In the genomic region with DNA sequence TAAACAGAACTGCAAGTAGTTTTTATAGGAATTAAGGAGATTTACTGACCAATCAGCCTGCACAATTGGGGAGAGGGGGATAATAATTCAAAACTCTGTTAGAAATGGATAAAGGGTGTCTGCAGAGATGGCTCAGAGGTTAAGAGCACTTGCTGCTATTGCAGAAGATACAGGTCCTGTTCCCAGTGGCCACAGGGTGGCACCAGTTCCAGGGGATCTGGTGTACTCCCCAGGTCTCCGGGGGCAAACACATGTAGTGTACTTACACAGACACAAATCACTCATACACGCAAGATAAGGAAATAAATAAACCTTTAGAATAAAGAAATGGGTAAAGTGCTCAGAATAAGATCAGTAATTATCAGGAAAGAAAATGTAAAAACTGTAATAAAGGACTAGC, we compare ENCODE assay signal across 9 mouse cellular contexts. TPM values are rescaled to one million over a fixed set of nuclear protein-coding genes. Genes with fewer than 3 reads are reported as not detected.
DNase-seq lines count a peak whose midpoint lies in the region; ATAC-seq lines count a peak whose summit lies in the region.
"Had no signal": no experiment of that assay in that cellular context is flagged by ENCODE, and none has a peak within 500 bp of the region (broad histone marks: within the 10 kb centered on the region; RNA-seq: fewer than 3 reads in every experiment).

No protein-coding gene starts in this region.

- intact Hi-C loops in left cerebral cortex, postnatal 4 days (cut with DNase I), result no loop called here

- H3K9me3 ChIP-seq in forebrain, embryonic 15.5 days, result no peaks in the 10 kb centered on the region

- no peak overlapping the region for H3K4me3 ChIP-seq in forebrain, embryonic 15.5 days
- H3K4me3 ChIP-seq: liver, embryonic 13.5 days had no signal

- peak; percentile 13 for DNase-seq in cerebellum, adult 9-10 months
- no peak for DNase-seq in cerebellum, adult 8-10 months
- peak; percentile 38 for DNase-seq in left cerebral cortex, postnatal 4 days
- DNase-seq in left cerebral cortex, adult 9 months (ENCODE audit: low spot score in 2 of 2), result no peak
- DNase-seq in Muller cell, postnatal 12 days (ENCODE audit: inconsistent ontology term), result peak; percentile 32
- peak; percentile 70 for DNase-seq in kidney, postnatal 10 days
- peak; percentile 62 for DNase-seq in thymus, postnatal 4 days
- DNase-seq: liver, embryonic 13.5 days had no signal

- no peak overlapping the region for H3K27ac ChIP-seq in forebrain, embryonic 15.5 days (replicated peaks)
- H3K27ac ChIP-seq: liver, embryonic 13.5 days had no signal

- ATAC-seq in forebrain, embryonic 15.5 days (replicated peaks), result no peak

- peaks cover 84% of the 10 kb centered on the region for H3K36me3 ChIP-seq in forebrain, embryonic 15.5 days

- H3K27me3 ChIP-seq in forebrain, embryonic 15.5 days, result no peaks in the 10 kb centered on the region
- H3K27me3 ChIP-seq: liver, embryonic 13.5 days had no signal

- no peak overlapping the region for H3K9ac ChIP-seq in forebrain, embryonic 15.5 days (replicated peaks)
- H3K9ac ChIP-seq: liver, embryonic 13.5 days had no signal

- H3K4me1 ChIP-seq in forebrain, embryonic 15.5 days, result no peaks in the 10 kb centered on the region
- H3K4me1 ChIP-seq: liver, embryonic 13.5 days had no signal

- 84% methylated on average over 2 of the region's 2 CpGs for WGBS in forebrain, embryonic 15.5 days

- H3K4me2 ChIP-seq in forebrain, embryonic 15.5 days (replicated peaks), result no peak overlapping the region
- H3K4me2 ChIP-seq: liver, embryonic 13.5 days had no signal

RNA-seq across cellular contexts. Expression of a gene that starts 12.1 kb away (rescaled TPM):
- 10 to 100 TPM; 78.5 to 85.8 TPM for total RNA-seq in left cerebral cortex, postnatal 4 days (2021)
- polyA plus RNA-seq in forebrain, embryonic 15.5 days (2015; fragmentation: Nextera tagmentation; extraction: Ambion mirVana), result 232 and 246 TPM in 2 replicates

RNA-seq across cellular contexts. Expression of a gene that starts 25.3 kb away (rescaled TPM):
- 100 to 1,000 TPM; 213 to 231 TPM for total RNA-seq in left cerebral cortex, postnatal 4 days (2021)
- 394 and 412 TPM in 2 replicates for polyA plus RNA-seq in forebrain, embryonic 15.5 days (2015; fragmentation: Nextera tagmentation; extraction: Ambion mirVana)

Comparison
In these comparisons a context has a peak if more than half of its experiments do, and no peak if none do; other contexts are left out.
1. DNase-seq: peak in cerebellum, adult 9-10 months (single experiment), left cerebral cortex, postnatal 4 days (single experiment), Muller cell, postnatal 12 days (single experiment), kidney, postnatal 10 days (single experiment) and thymus, postnatal 4 days (single experiment); none in cerebellum, adult 8-10 months (single experiment) and left cerebral cortex, adult 9 months (0 of 2).